Mouse (Mus musculus) lung, postnatal 0 days (tissue): ENCODE measurements at regions not wholly inside any gene's neighbourhood (a gene's known extent, or its start where the extent isn't known, plus 50 kb on each side); places are given as distances from the start of the nearest gene placed in this dataset.

Experiments
- CTCF ChIP-seq: IDR thresholded peaks from 2 replicates; pipeline ENCODE4 v1.5.1; 2016; ENCODE audit warnings: antibody characterized with exemption, mild to moderate bottlenecking
- EP300 ChIP-seq: IDR thresholded peaks from 2 replicates; pipeline ENCODE4 v1.6.1; 2016; ENCODE audit warnings: antibody characterized with exemption, mild to moderate bottlenecking, control low read depth

GRCm38 (mm10) chr12:109895389-109895788, 295.3 kb upstream of the Rtl1 start:
- no peak for TF ChIP-seq CTCF
- no peak for TF ChIP-seq EP300
